Mouse (Mus musculus): Measurements from ENCODE around the gene Col8a2. TPM values are rescaled to one million over a fixed set of nuclear protein-coding genes. Genes with fewer than 3 reads are reported as not detected.

The Col8a2 gene
- polyA plus RNA-seq, 1 experiment from 2014 or later = 1.1 TPM

DNA sequence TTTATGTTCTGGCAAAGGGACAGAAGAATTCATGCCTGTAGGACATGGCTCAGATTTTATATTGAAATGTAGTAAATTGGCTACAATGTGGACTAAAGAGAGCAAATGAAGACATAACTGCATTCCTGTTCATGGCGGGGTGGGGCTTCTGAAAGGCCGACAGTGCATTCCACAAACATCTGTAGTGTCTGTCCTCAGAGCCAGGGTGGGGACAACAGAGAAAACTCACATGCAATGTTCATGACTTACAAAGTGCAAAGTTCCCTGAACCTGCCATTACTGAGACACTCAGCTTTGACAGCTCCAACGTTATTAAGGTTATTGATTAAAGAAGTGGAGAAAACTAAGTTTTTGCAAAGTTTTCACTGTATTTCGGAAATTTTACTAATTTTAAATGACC is 56.9 kb downstream of the Col8a2 start:
- 0 out of 2 replicates have a peak, but pooled peaks cover 3% of the 10 kb centered on the region for H3K4me1 ChIP-seq (replicated peaks)
- ATAC-seq (ENCODE audit: insufficient read depth) = no peak
- no peak overlapping the region for H3K4me3 ChIP-seq (replicated peaks)
- no peak overlapping the region for H3K27ac ChIP-seq (replicated peaks)
- WGBS (ENCODE audit: insufficient replicate concordance) = 70% methylated on average over 4 of the region's 4 CpGs
- H3K4me2 ChIP-seq = no peak overlapping the region
- H3K9ac ChIP-seq = no peak overlapping the region
- H3K27me3 ChIP-seq = no peaks in the 10 kb centered on the region
- H3K9me3 ChIP-seq (replicated peaks) = no peaks in the 10 kb centered on the region
- peaks cover 16% of the 10 kb centered on the region for H3K36me3 ChIP-seq (replicated peaks)

- no peak for ATAC-seq (ENCODE audit: insufficient read depth)
- Histone ChIP-seq H3K36me3 (replicated peaks) (peaks cover 29% of the 10 kb centered on the region), H3K27me3 (no peaks in the 10 kb centered on the region), H3K27ac (replicated peaks) (no peak overlapping the region), H3K9me3 (replicated peaks) (no peaks in the 10 kb centered on the region), H3K4me3 (replicated peaks) (no peak overlapping the region), H3K4me1 (replicated peaks) (no peaks in the 10 kb centered on the region), H3K4me2 (no peak overlapping the region), H3K9ac (no peak overlapping the region)
- WGBS (ENCODE audit: insufficient replicate concordance) = 63% methylated on average over 1 of the region's 1 CpGs
Measured at GRCm38 (mm10) chr4:126360069-126360468, 73.5 kb downstream of the Col8a2 start.

Other genes with a start within 250 kb of the Col8a2 start
- gene Mrps15, start 239.9 kb upstream of the Col8a2 start, polyA plus RNA-seq (2015; fragmentation: Nextera tagmentation; extraction: Ambion mirVana) = 68.1 and 74.3 TPM in 2 replicates
- gene Oscp1, start 228.2 kb upstream of the Col8a2 start, polyA plus RNA-seq (2015; fragmentation: Nextera tagmentation; extraction: Ambion mirVana) = 1.6 and 1.9 TPM in 2 replicates
- 25.5 and 26.7 TPM in 2 replicates for gene Lsm10, start 190.2 kb upstream of the Col8a2 start, polyA plus RNA-seq (2015; fragmentation: Nextera tagmentation; extraction: Ambion mirVana)
- 13.1 and 15.5 TPM in 2 replicates for gene Stk40, start 182.8 kb upstream of the Col8a2 start, polyA plus RNA-seq (2015; fragmentation: Nextera tagmentation; extraction: Ambion mirVana)
- 12.5 and 14.0 TPM in 2 replicates for gene Eva1b, start 139.0 kb upstream of the Col8a2 start, polyA plus RNA-seq (2015; fragmentation: Nextera tagmentation; extraction: Ambion mirVana)
- gene Sh3d21, start 123.3 kb upstream of the Col8a2 start, polyA plus RNA-seq (2015; fragmentation: Nextera tagmentation; extraction: Ambion mirVana) = 1.4 and 1.6 TPM in 2 replicates
- gene Thrap3, start 84.0 kb upstream of the Col8a2 start, polyA plus RNA-seq (2015; fragmentation: Nextera tagmentation; extraction: Ambion mirVana) = 79.2 and 82.0 TPM in 2 replicates
- gene Map7d1, start 30.4 kb upstream of the Col8a2 start, polyA plus RNA-seq (2015; fragmentation: Nextera tagmentation; extraction: Ambion mirVana) = 6.7 and 7.7 TPM in 2 replicates
- gene Trappc3, start 24.5 kb upstream of the Col8a2 start, polyA plus RNA-seq (2015; fragmentation: Nextera tagmentation; extraction: Ambion mirVana) = 32.1 and 32.6 TPM in 2 replicates
- 26.0 and 29.4 TPM in 2 replicates for gene Adprhl2, start 34.9 kb downstream of the Col8a2 start, polyA plus RNA-seq (2015; fragmentation: Nextera tagmentation; extraction: Ambion mirVana)
- 0.17 and 0.50 TPM in 2 replicates for gene Tekt2, start 38.9 kb downstream of the Col8a2 start, polyA plus RNA-seq (2015; fragmentation: Nextera tagmentation; extraction: Ambion mirVana)
- 5.1 and 5.2 TPM in 2 replicates for gene Ago3, start 142.8 kb downstream of the Col8a2 start, polyA plus RNA-seq (2015; fragmentation: Nextera tagmentation; extraction: Ambion mirVana)
- gene Ago1, start 181.8 kb downstream of the Col8a2 start, polyA plus RNA-seq (2015; fragmentation: Nextera tagmentation; extraction: Ambion mirVana) = 0.94 and 1.1 TPM in 2 replicates
- 0.17 and 0.31 TPM in 2 replicates for gene Ago4, start 246.7 kb downstream of the Col8a2 start, polyA plus RNA-seq (2015; fragmentation: Nextera tagmentation; extraction: Ambion mirVana)

Measured in liver, embryonic 15.5 days (tissue).